Comparison of ENCODE assay signal across 8 mouse cellular contexts in the genomic region with DNA sequence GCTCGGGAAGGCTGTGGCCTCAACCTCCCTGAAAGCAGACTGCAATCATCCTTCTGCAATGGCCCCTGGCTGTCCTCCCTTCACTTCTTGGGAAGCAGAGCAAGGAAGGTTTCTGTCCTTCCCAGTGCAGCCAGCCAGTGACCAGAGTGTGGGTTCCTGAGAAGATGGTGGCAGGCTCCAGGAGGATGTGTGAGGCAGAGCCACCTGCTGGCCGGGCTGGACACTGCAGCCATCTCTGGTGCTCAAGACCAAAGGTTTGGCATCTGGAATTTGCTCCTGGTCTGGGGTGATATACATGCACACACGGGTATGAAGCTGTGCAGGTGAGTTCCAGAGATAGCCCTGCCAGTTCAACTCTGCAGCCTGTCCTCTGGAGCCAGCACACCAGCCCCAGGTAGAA.
DNase-seq lines count a peak whose midpoint lies in the region; ATAC-seq and TF ChIP-seq lines count a peak whose summit lies in the region.

No protein-coding gene starts in this region.

- H3K4me1 ChIP-seq in intestine, postnatal 0 days (replicated peaks; ENCODE audit: control insufficient read depth, insufficient read depth, low read length) = no peaks in the 10 kb centered on the region
- no peaks in the 10 kb centered on the region for H3K4me1 ChIP-seq in intestine, embryonic 16.5 days (ENCODE audit: control insufficient read depth, insufficient read depth, low read length)

- peak; percentile 85 for TF ChIP-seq CTCF in intestine, postnatal 0 days (IDR thresholded peaks at IDR 0.05; ENCODE audit: low read depth)

- H3K36me3 ChIP-seq in intestine, postnatal 0 days (ENCODE audit: control insufficient read depth, insufficient read depth) = no peaks in the 10 kb centered on the region
- no peaks in the 10 kb centered on the region for H3K36me3 ChIP-seq in intestine, embryonic 16.5 days (ENCODE audit: control insufficient read depth, insufficient read depth, low read length)

- WGBS in intestine, postnatal 0 days = 29% methylated on average over 3 of the region's 3 CpGs
- 28% methylated on average over 3 of the region's 3 CpGs for WGBS in intestine, embryonic 16.5 days

- H3K9ac ChIP-seq in intestine, postnatal 0 days (ENCODE audit: low read depth, low read length) = no peak overlapping the region
- H3K9ac ChIP-seq in intestine, embryonic 16.5 days (ENCODE audit: low read depth, low read length) = no peak overlapping the region

- H3K27me3 ChIP-seq in intestine, postnatal 0 days (replicated peaks; ENCODE audit: control insufficient read depth, insufficient read depth, low read length) = no peaks in the 10 kb centered on the region
- H3K27me3 ChIP-seq in intestine, embryonic 16.5 days (replicated peaks; ENCODE audit: control insufficient read depth, insufficient read depth, low read length) = no peaks in the 10 kb centered on the region

- H3K9me3 ChIP-seq in intestine, postnatal 0 days (ENCODE audit: control insufficient read depth) = no peaks in the 10 kb centered on the region
- H3K9me3 ChIP-seq in intestine, embryonic 16.5 days (ENCODE audit: control insufficient read depth, low read length) = no peaks in the 10 kb centered on the region

- ATAC-seq in intestine, postnatal 0 days = no peak
- no peak for ATAC-seq in intestine, embryonic 16.5 days
- ATAC-seq in cerebellum, adult (ENCODE audit: insufficient number of reproducible peaks, low FRiP score, low TSS enrichment) = peak; percentile 70
- peak; percentile 72 for ATAC-seq in megakaryocyte progenitor cell, adult 5-6 weeks (replicated peaks; ENCODE audit: poor library complexity)

- H3K4me3 ChIP-seq in intestine, postnatal 0 days (ENCODE audit: low read depth, low read length) = no peak overlapping the region
- no peak overlapping the region for H3K4me3 ChIP-seq in intestine, embryonic 16.5 days (ENCODE audit: low read length)

- no peak overlapping the region for H3K4me2 ChIP-seq in intestine, postnatal 0 days (replicated peaks; ENCODE audit: low read depth)
- H3K4me2 ChIP-seq in intestine, embryonic 16.5 days (ENCODE audit: low read depth, low read length) = no peak overlapping the region

- peak; percentile 7 for DNase-seq in MN1 (ENCODE audit: low spot score)
- DNase-seq in frontal cortex, postnatal 25 days (ENCODE audit: low spot score in 2 of 2) = peak; percentile 35 to 41
- peak; percentile 29 to 40 for DNase-seq in layer of hippocampus, postnatal 36 days
- no peak for DNase-seq in spleen, adult 18-20 months

- no peak overlapping the region for H3K27ac ChIP-seq in intestine, postnatal 0 days (ENCODE audit: low read depth, low read length)
- H3K27ac ChIP-seq in intestine, embryonic 16.5 days (ENCODE audit: low read length) = no peak overlapping the region

Comparison
In these comparisons a context has a peak if more than half of its experiments do, and no peak if none do; other contexts are left out.
1. ATAC-seq: peak in cerebellum, adult (single experiment) and megakaryocyte progenitor cell, adult 5-6 weeks (single experiment); none in intestine, postnatal 0 days (single experiment) and intestine, embryonic 16.5 days (single experiment).
2. DNase-seq: peak in MN1 (single experiment), frontal cortex, postnatal 25 days (2 of 2) and layer of hippocampus, postnatal 36 days (2 of 2); none in spleen, adult 18-20 months (0 of 2).